Mouse (Mus musculus) heart, adult 8-10 months (tissue): ENCODE data around the gene Usp40. TPM values are rescaled to one million over a fixed set of nuclear protein-coding genes. Genes with fewer than 3 reads are reported as not detected.
"Not testable (repeated sequence)": the region's sequence is repeated elsewhere in the genome, so short reads cannot be mapped to it uniquely, and the experiment has no call there.

Experiments
- DNase-seq: peaks from one replicate; pipeline ENCODE4 v3.0.0; 2022; ENCODE audit warnings: low spot score
- total RNA-seq, 4 experiments: library from RNA; stranded (reverse); gene quantifications; 2 replicates each; pipeline ENCODE4 v1.2.4; 2022

The Usp40 gene
- 10 to 100 TPM; 13.8 to 17.4 (median 15.6) TPM for total RNA-seq

- DNase-seq: peak; percentile 73
These were observed at the start of gene Usp40 for GRCm38 (mm10) chr1:88008211-88008697. Gene Usp40, minus strand, starts transcription at chr1:88008551.

- no peak for DNase-seq
These were observed 46.7 kb upstream of the Usp40 start, which contains the start of gene Ugt1a10 for GRCm38 (mm10) chr1:88055088-88055487. Gene Ugt1a10, plus strand, starts transcription at chr1:88055388.

GRCm38 (mm10) chr1:88047408-88047807, 39.1 kb upstream of the Usp40 start:
- not testable (repeated sequence) for DNase-seq

- not testable (repeated sequence) for DNase-seq
These were observed 36.6 kb upstream of the Usp40 start for GRCm38 (mm10) chr1:88044832-88045437.

- DNase-seq: not testable (repeated sequence)
These were observed 34.7 kb upstream of the Usp40 start for GRCm38 (mm10) chr1:88043044-88043443.

GRCm38 (mm10) chr1:88025244-88025643, 16.9 kb upstream of the Usp40 start:
- not testable (repeated sequence) for DNase-seq

GRCm38 (mm10) chr1:88015371-88015770, 7.0 kb upstream of the Usp40 start:
- DNase-seq: no peak

GRCm38 (mm10) chr1:88014671-88015070, 6.3 kb upstream of the Usp40 start:
- no peak for DNase-seq

GRCm38 (mm10) chr1:88014194-88014593, 5.8 kb upstream of the Usp40 start:
- DNase-seq: no peak

- no peak for DNase-seq
These were observed 5.4 kb upstream of the Usp40 start for GRCm38 (mm10) chr1:88013726-88014125.

GRCm38 (mm10) chr1:88009521-88009920, 1.2 kb upstream of the Usp40 start:
- no peak for DNase-seq

- DNase-seq: no peak
These were observed 384 bp upstream of the Usp40 start for GRCm38 (mm10) chr1:88008735-88009134.

GRCm38 (mm10) chr1:88007692-88008210, 600 bp downstream of the Usp40 start:
- DNase-seq: no peak

GRCm38 (mm10) chr1:87992716-87993115, 15.6 kb downstream of the Usp40 start:
- DNase-seq: no peak

- no peak for DNase-seq
These were observed 26.1 kb downstream of the Usp40 start for GRCm38 (mm10) chr1:87982291-87982690.

GRCm38 (mm10) chr1:87970381-87970780, 38.0 kb downstream of the Usp40 start:
- DNase-seq: no peak

GRCm38 (mm10) chr1:87961459-87962167, 46.7 kb downstream of the Usp40 start:
- no peak for DNase-seq

- no peak for DNase-seq
These were observed 47.6 kb downstream of the Usp40 start for GRCm38 (mm10) chr1:87960752-87961151.

- DNase-seq: no peak
These were observed 48.3 kb downstream of the Usp40 start for GRCm38 (mm10) chr1:87959998-87960431.

- no peak for DNase-seq
These were observed 48.8 kb downstream of the Usp40 start for GRCm38 (mm10) chr1:87959532-87959931.

GRCm38 (mm10) chr1:87958931-87959330, 49.4 kb downstream of the Usp40 start:
- DNase-seq: no peak

GRCm38 (mm10) chr1:87953073-87953472, 55.3 kb downstream of the Usp40 start:
- DNase-seq: no peak

GRCm38 (mm10) chr1:87951641-87952040, 56.7 kb downstream of the Usp40 start:
- no peak for DNase-seq
